Mouse (Mus musculus) liver, adult 2 months (tissue): ENCODE results near the gene Gm12166. TPM values are rescaled to one million over a fixed set of nuclear protein-coding genes. Genes with fewer than 3 reads are reported as not detected.
A peak's percentile ranks its signal among the peaks of the same experiment; 100 is the strongest.
"Not testable (repeated sequence)": the region's sequence is repeated elsewhere in the genome, so short reads cannot be mapped to it uniquely, and the experiment has no call there.

Experiments
- DNase-seq: peaks from one replicate; pipeline ENCODE4 v3.0.0-alpha.2; 2011; ENCODE audit warnings: low read depth, low spot score; ENCODE audit errors: extremely low read depth
- H3K27ac ChIP-seq: fragments of 200-500 bp; replicated peaks from 2 replicates; pipeline ENCODE4 v1.5.1; 2012; ENCODE audit warnings: low read depth, mild to moderate bottlenecking, control low read depth, inconsistent platforms, low read length; ENCODE audit not compliant: insufficient read depth
- H3K27me3 ChIP-seq: fragments of 200-500 bp; 2 replicates; pipeline ENCODE4 v1.6.1; 2012; ENCODE audit warnings: mild to moderate bottlenecking, moderate library complexity, low read length, inconsistent platforms; ENCODE audit not compliant: control insufficient read depth, insufficient read depth
- H3K36me3 ChIP-seq: fragments of 200-500 bp; 2 replicates; pipeline ENCODE4 v1.6.1; 2012; ENCODE audit warnings: low read length, inconsistent platforms; ENCODE audit not compliant: control insufficient read depth, insufficient read depth
- H3K4me1 ChIP-seq: fragments of 200-500 bp; 2 replicates; pipeline ENCODE4 v1.6.1; 2011; ENCODE audit warnings: low read length; ENCODE audit not compliant: control insufficient read depth, insufficient read depth
- H3K4me3 ChIP-seq: fragments of 200-500 bp; 2 replicates; pipeline ENCODE4 v1.5.1; 2011; ENCODE audit warnings: low read depth, mild to moderate bottlenecking, control low read depth, low read length, moderate library complexity; ENCODE audit not compliant: insufficient read depth
- H3K79me2 ChIP-seq: fragments of 200-500 bp; 2 replicates; pipeline ENCODE4 v1.6.1; 2012; ENCODE audit warnings: inconsistent platforms, mild to moderate bottlenecking, low read length, moderate library complexity; ENCODE audit not compliant: control insufficient read depth, insufficient read depth
- H3K9ac ChIP-seq: fragments of 200-500 bp; 2 replicates; pipeline ENCODE4 v1.6.1; 2012; ENCODE audit warnings: low read depth, mild to moderate bottlenecking, control low read depth, inconsistent platforms, low read length
- CTCF ChIP-seq: fragments of 200-500 bp; IDR thresholded peaks from 2 replicates; pipeline ENCODE4 v1.5.1; 2011; ENCODE audit warnings: low read depth, low read length, control low read depth
- POLR2A ChIP-seq: fragments of 200-500 bp; IDR thresholded peaks from 2 replicates; pipeline ENCODE4 v1.6.1; 2011; ENCODE audit warnings: low read length, control low read depth; ENCODE audit not compliant: insufficient read depth; ENCODE audit errors: extremely low read depth
- WGBS: fragments of 180-500 bp; shearing (Covaris S2); methylation state at CpG from one replicate; pipeline ENCODE4 v1.1.7; 2018; 5-methylcytosine and 5-hydroxymethylcytosine counted together
- polyA plus RNA-seq: library from polyadenylated mRNA; depleted of rRNA; stranded (reverse); fragments of >200 nt; gene quantifications from 2 replicates; pipeline ENCODE4 v1.2.3, GENCODE M21; 2012
- total RNA-seq: library from RNA; depleted of rRNA; stranded (reverse); fragments of >200 nt; gene quantifications from 2 replicates; pipeline ENCODE4 v1.2.3, GENCODE M21; 2014

The Gm12166 gene
- total and polyA plus RNA-seq, 2 experiments, result 2.3 to 6.2 TPM

- no peak within 1 kb of the TSS for H3K27ac ChIP-seq
- peak within 1 kb of the TSS; percentile 54 for H3K9ac ChIP-seq
- peaks cover 11% of the 10 kb centered on the region for H3K27me3 ChIP-seq
- H3K4me3 ChIP-seq, result peak within 1 kb of the TSS; percentile 61
- DNase-seq, result no peak
- 5% methylated on average over 51 of the region's 51 CpGs for WGBS
- no peak for TF ChIP-seq CTCF
- H3K4me1 ChIP-seq, result peaks cover 3% of the 10 kb centered on the region; the same call in 1 of the 2 replicates
- H3K79me2 ChIP-seq, result no peaks in the 10 kb centered on the region
- H3K36me3 ChIP-seq, result no peaks in the 10 kb centered on the region
Measured at GRCm38 (mm10) chr11:46055896-46056769, 4.0 kb upstream of the Gm12166 start, which contains the start of gene Adam19. Adam19 (plus strand) TSS chr11:46055992.

GRCm38 (mm10) chr11:46054911-46055895 lies 3.1 kb upstream of the Gm12166 start:
- H3K27ac ChIP-seq, result no peak overlapping the region
- peaks cover 11% of the 10 kb centered on the region for H3K27me3 ChIP-seq
- H3K4me1 ChIP-seq, result peaks cover 3% of the 10 kb centered on the region; the same call in 1 of the 2 replicates
- H3K79me2 ChIP-seq, result no peaks in the 10 kb centered on the region
- H3K4me3 ChIP-seq, result peak overlapping the region; percentile 61; the same call in 1 of the 2 replicates
- TF ChIP-seq POLR2A, result no peak
- TF ChIP-seq CTCF, result no peak
- H3K36me3 ChIP-seq, result no peaks in the 10 kb centered on the region
- peak overlapping the region; percentile 54; the same call in 1 of the 2 replicates for H3K9ac ChIP-seq
- DNase-seq, result no peak
- 31% methylated on average over 13 of the region's 13 CpGs for WGBS

- Histone ChIP-seq H3K79me2 (no peaks in the 10 kb centered on the region), H3K36me3 (no peaks in the 10 kb centered on the region), H3K27ac (no peak overlapping the region), H3K4me3 (no peak overlapping the region), H3K4me1 (peaks cover 3% of the 10 kb centered on the region; the same call in 1 of the 2 replicates), H3K9ac (no peak overlapping the region), H3K27me3 (peaks cover 11% of the 10 kb centered on the region)
- WGBS, result 68% methylated on average over 5 of the region's 5 CpGs
- TF ChIP-seq POLR2A (no peak), CTCF (no peak)
- DNase-seq, result no peak
Measured at GRCm38 (mm10) chr11:46054311-46054710, 2.2 kb upstream of the Gm12166 start.

GRCm38 (mm10) chr11:46053457-46053856 lies 1.3 kb upstream of the Gm12166 start:
- not testable (repeated sequence) for H3K27ac ChIP-seq, H3K36me3 ChIP-seq, DNase-seq, H3K79me2 ChIP-seq, H3K9ac ChIP-seq, H3K4me3 ChIP-seq, H3K4me1 ChIP-seq
- WGBS, result 93% methylated on average over 3 of the region's 3 CpGs
- peaks cover 11% of the 10 kb centered on the region for H3K27me3 ChIP-seq

- TF ChIP-seq POLR2A, result no peak
- TF ChIP-seq CTCF, result no peak
- no peaks in the 10 kb centered on the region for H3K4me1 ChIP-seq
- no peak for DNase-seq
- WGBS, result 89% methylated on average over 3 of the region's 3 CpGs
- H3K27ac ChIP-seq, result no peak overlapping the region
- H3K36me3 ChIP-seq, result no peaks in the 10 kb centered on the region
- H3K79me2 ChIP-seq, result no peaks in the 10 kb centered on the region
- no peak overlapping the region for H3K9ac ChIP-seq
- no peaks in the 10 kb centered on the region for H3K27me3 ChIP-seq
- no peak overlapping the region for H3K4me3 ChIP-seq
Measured at GRCm38 (mm10) chr11:46047264-46047663, 4.9 kb downstream of the Gm12166 start.
